Mouse (Mus musculus) embryonic fibroblast, embryonic 13.5 days (primary cell): ENCODE results near the gene Hnrnpl.

Experiments
- CTCF ChIP-seq: IDR thresholded peaks from 2 replicates; pipeline ENCODE4 v1.5.1; 2011; ENCODE audit warnings: mild to moderate bottlenecking, control low read depth, low read length, moderate library complexity, borderline replicate concordance; ENCODE audit not compliant: insufficient read depth
- POLR2A ChIP-seq: IDR thresholded peaks from 2 replicates; pipeline ENCODE4 v1.6.1; 2011; ENCODE audit warnings: low read depth, mild to moderate bottlenecking, control low read depth, low read length, moderate library complexity

- no peak for TF ChIP-seq CTCF
- no peak for TF ChIP-seq POLR2A
These were observed 1.5 kb upstream of the Hnrnpl start for GRCm38 (mm10) chr7:28806869-28807268.
